Mouse (Mus musculus) ES-E14 (cell line): ENCODE results near the gene Xbp1.

ENCODE experiments used
- CHD2 ChIP-seq: IDR thresholded peaks from 2 replicates; pipeline ENCODE4 v1.6.1; 2014; ENCODE audit warnings: mild to moderate bottlenecking, low read depth, low read length, inconsistent platforms
- HCFC1 ChIP-seq: IDR thresholded peaks from 2 replicates; pipeline ENCODE4 v1.6.1; 2012; ENCODE audit warnings: low read length, inconsistent platforms, borderline replicate concordance; ENCODE audit not compliant: insufficient read depth
- MAFK ChIP-seq: IDR thresholded peaks from 2 replicates; pipeline ENCODE4 v1.6.1; 2014; ENCODE audit warnings: mild to moderate bottlenecking, low read depth, low read length, inconsistent platforms; ENCODE audit not compliant: insufficient read depth
- ZC3H11A ChIP-seq: IDR thresholded peaks from 2 replicates; pipeline ENCODE4 v1.6.1; 2012; ENCODE audit warnings: low read depth, mild to moderate bottlenecking, inconsistent platforms, low read length, borderline replicate concordance
- ZNF384 ChIP-seq: IDR thresholded peaks from 2 replicates; pipeline ENCODE4 v1.6.1; 2012; ENCODE audit warnings: low read depth, low read length, inconsistent platforms

DNA sequence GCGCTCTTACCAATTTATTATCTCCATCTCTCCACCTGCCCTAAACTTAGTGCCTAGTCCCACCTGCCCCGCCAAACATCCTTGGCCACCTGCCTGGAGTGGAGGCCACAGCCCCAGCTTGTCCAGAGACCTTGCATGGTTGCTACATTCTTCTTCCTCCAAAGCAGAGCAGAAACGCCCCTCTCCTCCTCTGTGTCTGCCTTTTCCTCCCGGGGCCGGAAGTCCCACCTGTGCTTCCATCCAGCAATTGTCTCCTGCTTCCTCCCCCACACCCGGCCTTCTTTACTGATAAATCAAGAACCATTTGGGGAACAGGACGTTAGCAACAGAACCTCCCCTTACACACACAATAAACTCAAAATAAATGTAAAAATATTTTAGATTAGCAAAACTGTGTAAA, 42.3 kb upstream of the Xbp1 start:
- TF ChIP-seq MAFK, result no peak
- TF ChIP-seq CHD2, result no peak
- TF ChIP-seq ZC3H11A, result no peak
- TF ChIP-seq ZNF384, result no peak
- 0 out of 2 replicates have a peak, but pooled peaks have one; percentile 48 for TF ChIP-seq HCFC1
